Comparison of ENCODE assay signal across 9 mouse cellular contexts in the genomic region with DNA sequence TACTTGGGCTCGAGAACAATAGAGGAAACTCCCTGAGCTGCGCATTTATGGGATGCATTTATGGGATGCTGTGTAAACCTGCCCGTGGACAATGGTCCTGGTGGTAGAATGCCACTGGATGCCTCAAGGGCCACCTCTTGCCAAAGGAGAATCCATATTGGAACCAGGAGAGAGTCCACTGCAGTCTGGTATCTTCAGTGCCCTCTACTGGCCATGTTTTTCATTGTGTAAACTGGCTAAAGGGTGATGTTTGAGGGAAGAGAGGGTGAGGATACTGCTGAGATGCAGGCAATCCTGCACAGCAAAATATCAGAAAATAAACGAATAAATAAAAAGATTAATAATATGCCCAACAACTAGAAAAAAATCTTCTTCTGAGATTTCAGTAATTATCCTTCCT.
DNase-seq lines count a peak whose midpoint lies in the region; ATAC-seq and TF ChIP-seq lines count a peak whose summit lies in the region.
"Had no signal": no experiment of that assay in that cellular context is flagged by ENCODE, and none has a peak within 500 bp of the region (broad histone marks: within the 10 kb centered on the region; RNA-seq: fewer than 3 reads in every experiment).

No protein-coding gene starts in this region.

- H3K36me3 ChIP-seq in heart, postnatal 0 days (replicated peaks; ENCODE audit: control insufficient read depth, insufficient read depth, low read length): no peaks in the 10 kb centered on the region
- no peaks in the 10 kb centered on the region for H3K36me3 ChIP-seq in lung, postnatal 0 days (ENCODE audit: insufficient read depth, low read length)
- H3K36me3 ChIP-seq: lung, embryonic 15.5 days had no signal

- no peaks in the 10 kb centered on the region for H3K27me3 ChIP-seq in heart, postnatal 0 days (ENCODE audit: control insufficient read depth, insufficient read depth, low read length)
- no peaks in the 10 kb centered on the region for H3K27me3 ChIP-seq in lung, postnatal 0 days (replicated peaks; ENCODE audit: insufficient read depth, low read length)
- H3K27me3 ChIP-seq: lung, embryonic 15.5 days had no signal

- H3K9me3 ChIP-seq in heart, postnatal 0 days (replicated peaks; ENCODE audit: control insufficient read depth, low read length): no peaks in the 10 kb centered on the region
- no peaks in the 10 kb centered on the region for H3K9me3 ChIP-seq in lung, postnatal 0 days (ENCODE audit: low read length)
- H3K9me3 ChIP-seq: lung, embryonic 15.5 days had no signal

- H3K9ac ChIP-seq in heart, postnatal 0 days (replicated peaks; ENCODE audit: low read depth, low read length): no peak overlapping the region
- H3K9ac ChIP-seq in lung, postnatal 0 days (replicated peaks; ENCODE audit: low read depth): no peak overlapping the region
- H3K9ac ChIP-seq: lung, embryonic 15.5 days had no signal

- no peak overlapping the region for H3K4me2 ChIP-seq in heart, postnatal 0 days (ENCODE audit: low read depth, low read length)
- no peak overlapping the region for H3K4me2 ChIP-seq in lung, postnatal 0 days (replicated peaks; ENCODE audit: low read depth, low read length)
- H3K4me2 ChIP-seq: lung, embryonic 15.5 days had no signal

- intact Hi-C loops in heart, postnatal 25 days (cut with DNase I): loop anchor here (10.0 kb wide), 1 partner anchor 946 kb away; no protein-coding TSS in a partner anchor

- WGBS in heart, postnatal 0 days: 63% methylated on average over 4 of the region's 4 CpGs
- 62% methylated on average over 4 of the region's 4 CpGs for WGBS in lung, postnatal 0 days

- no peak for DNase-seq in heart, postnatal 0 days (ENCODE audit: low spot score)
- DNase-seq in heart, postnatal 25 days (ENCODE audit: low spot score): no peak
- DNase-seq in lung, postnatal 0 days (ENCODE audit: low spot score): peak; percentile 10
- no peak for DNase-seq in lung, postnatal 4 days
- DNase-seq in brain, adult 2 months (ENCODE audit: low read depth, low spot score): peak; percentile 25
- peak; percentile 66 for DNase-seq in retina, embryonic 14.5 days (ENCODE audit: low spot score)
- DNase-seq in thymus, adult 18-20 months: no peak

- no peak for TF ChIP-seq EP300 in heart, postnatal 0 days (IDR thresholded peaks at IDR 0.05; ENCODE audit: low read depth)
- TF ChIP-seq EP300 in lung, postnatal 0 days (IDR thresholded peaks at IDR 0.05): no peak

- H3K27ac ChIP-seq in heart, postnatal 0 days (ENCODE audit: low read depth): no peak overlapping the region
- no peak overlapping the region for H3K27ac ChIP-seq in lung, postnatal 0 days (ENCODE audit: low read length)
- H3K27ac ChIP-seq: lung, embryonic 15.5 days had no signal

- no peak for ATAC-seq in heart, postnatal 0 days (ENCODE audit: insufficient read depth, low read depth)
- ATAC-seq in lung, postnatal 0 days: no peak
- no peak for ATAC-seq in CD4-positive, CD25-positive, alpha-beta regulatory T cell, adult 4 months

- peak; percentile 49 for TF ChIP-seq CTCF in heart, postnatal 0 days (IDR thresholded peaks at IDR 0.05; ENCODE audit: low read depth)
- peak; percentile 60 for TF ChIP-seq CTCF in lung, postnatal 0 days (IDR thresholded peaks at IDR 0.05)

- 0 out of 2 replicates have a peak, but pooled peaks cover 6% of the 10 kb centered on the region for H3K4me1 ChIP-seq in heart, postnatal 0 days (ENCODE audit: control insufficient read depth, insufficient read depth)
- H3K4me1 ChIP-seq in lung, postnatal 0 days (ENCODE audit: insufficient read depth, low read depth, low read length): no peaks in the 10 kb centered on the region
- H3K4me1 ChIP-seq: lung, embryonic 15.5 days had no signal

- no peak overlapping the region for H3K4me3 ChIP-seq in heart, postnatal 0 days (ENCODE audit: low read depth, low read length)
- no peak overlapping the region for H3K4me3 ChIP-seq in lung, postnatal 0 days (ENCODE audit: low read depth, low read length)
- H3K4me3 ChIP-seq: lung, embryonic 15.5 days had no signal

Comparison
In these comparisons a context has a peak if more than half of its experiments do, and no peak if none do; other contexts are left out.
1. DNase-seq: peak in lung, postnatal 0 days (single experiment), brain, adult 2 months (single experiment) and retina, embryonic 14.5 days (single experiment); none in heart, postnatal 0 days (single experiment), heart, postnatal 25 days (single experiment), lung, postnatal 4 days (0 of 2) and thymus, adult 18-20 months (0 of 2).